Mouse (Mus musculus) R1 (cell line): ENCODE results near the gene Dlg5.

Experiments
- DNase-seq: peaks from one replicate; pipeline ENCODE4 v3.0.0-alpha.2; 2018; ENCODE audit warnings: low read depth, low spot score

The Dlg5 gene

DNA sequence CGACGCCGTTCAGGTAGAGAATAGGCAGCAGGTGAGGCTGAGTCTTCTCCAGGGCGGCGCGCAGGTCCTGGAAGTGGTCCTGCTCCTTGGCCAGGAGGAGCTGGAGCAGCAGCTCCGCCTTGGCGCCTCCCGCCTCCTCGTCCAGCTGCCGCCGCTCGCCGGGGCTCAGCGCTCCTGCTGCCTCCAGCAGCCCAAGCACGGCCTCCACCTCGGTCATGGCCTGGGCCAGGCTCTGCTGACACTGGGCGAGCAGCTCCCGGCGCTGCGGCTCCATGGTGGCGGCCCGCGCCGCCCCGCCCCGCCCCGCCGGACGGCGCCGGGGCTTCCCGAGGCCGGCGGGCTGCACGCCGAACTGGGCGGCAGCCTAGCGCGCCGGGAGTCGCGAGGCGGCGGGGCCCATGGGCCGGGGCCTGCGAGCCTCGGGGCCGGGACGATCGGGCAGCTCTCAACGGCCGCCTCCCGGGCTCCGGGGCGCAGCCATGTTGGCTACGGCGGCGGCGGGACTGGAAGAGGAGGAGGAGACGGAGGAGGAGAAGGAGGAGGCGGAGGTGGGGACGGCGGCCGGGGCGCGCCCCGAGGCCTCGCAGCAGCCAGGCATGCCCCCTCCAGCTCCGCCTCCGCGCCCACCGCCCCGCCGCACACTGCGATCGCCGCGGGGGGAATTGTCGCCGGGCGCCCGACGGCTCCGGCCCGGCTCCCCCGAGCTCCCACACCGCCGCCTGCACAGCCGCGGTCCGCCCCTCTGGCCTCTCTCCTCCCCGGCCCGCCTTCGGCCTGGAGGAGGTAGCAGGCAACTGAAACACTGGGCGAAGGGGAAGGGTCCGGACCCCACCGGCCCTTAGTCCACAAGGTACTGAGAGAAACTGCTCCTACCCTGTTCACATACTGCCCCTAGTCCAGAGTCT, at the start of gene Dlg5:
Gene Dlg5 (minus strand): TSS at position 744 of the 905 bp plus-strand sequence.
- DNase-seq, result peak; percentile 66

DNA sequence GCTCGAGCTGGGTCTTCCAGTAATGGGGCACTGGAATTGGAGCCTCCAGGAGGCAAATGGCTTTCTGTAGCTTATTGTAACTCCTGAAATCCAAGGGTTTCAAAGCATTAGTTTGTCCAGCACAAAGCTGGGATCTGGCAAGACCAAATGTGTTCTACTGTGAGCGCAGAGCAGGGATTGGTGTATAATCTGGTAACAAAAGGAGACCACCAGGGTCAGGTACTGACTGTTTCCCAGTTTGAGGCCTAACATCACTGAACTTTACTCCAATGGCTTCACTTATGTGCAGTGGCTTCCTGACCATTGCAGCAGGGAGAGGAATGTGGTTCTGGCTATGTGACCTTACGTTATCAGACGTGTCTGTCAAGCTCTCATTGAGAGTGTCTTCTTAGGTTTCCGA, 47.9 kb upstream of the Dlg5 start:
- no peak for DNase-seq

DNA sequence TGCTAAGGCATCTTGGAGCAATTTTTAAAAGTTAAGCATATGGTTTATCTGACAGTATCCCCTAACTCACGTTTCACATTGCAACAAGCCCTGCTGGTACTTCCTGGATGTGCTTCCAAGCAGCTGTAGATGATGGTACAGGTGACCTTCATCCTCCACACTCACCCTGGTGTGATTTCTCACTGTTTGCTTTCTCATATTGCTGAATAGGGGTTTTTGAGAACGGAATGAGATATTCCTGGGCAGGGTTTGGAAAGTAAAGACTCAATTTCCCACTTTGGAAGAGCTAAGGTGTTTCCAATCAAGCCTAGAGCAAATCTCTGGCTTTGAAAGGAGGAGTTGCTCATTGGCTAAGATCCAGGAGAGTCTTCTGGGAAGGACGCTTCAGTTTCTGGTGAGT, 47.2 kb upstream of the Dlg5 start, which contains the start of gene E330034G19Rik:
Gene E330034G19Rik (plus strand): TSS at position 301 of the 400 bp plus-strand sequence.
- DNase-seq, result no peak

DNA sequence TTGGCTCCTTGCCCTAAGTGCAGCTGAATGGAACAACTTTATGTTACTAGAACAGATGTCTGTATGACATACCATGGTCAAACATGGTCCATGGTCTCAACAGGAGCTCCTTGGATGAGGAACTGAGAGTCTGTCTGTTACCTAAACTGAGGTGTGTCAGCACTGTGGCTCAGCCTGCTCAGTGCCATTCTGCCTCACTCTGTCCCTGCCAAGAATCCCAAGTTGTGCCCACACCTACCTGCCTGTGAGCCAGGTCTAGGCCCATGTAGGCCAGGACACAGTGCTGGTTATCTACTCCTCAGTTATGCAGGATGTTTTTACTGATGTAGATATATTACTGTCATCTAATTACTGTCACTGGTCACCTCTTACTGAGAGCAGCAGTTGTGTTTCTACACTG, 45.0 kb upstream of the Dlg5 start:
- DNase-seq, result no peak

DNA sequence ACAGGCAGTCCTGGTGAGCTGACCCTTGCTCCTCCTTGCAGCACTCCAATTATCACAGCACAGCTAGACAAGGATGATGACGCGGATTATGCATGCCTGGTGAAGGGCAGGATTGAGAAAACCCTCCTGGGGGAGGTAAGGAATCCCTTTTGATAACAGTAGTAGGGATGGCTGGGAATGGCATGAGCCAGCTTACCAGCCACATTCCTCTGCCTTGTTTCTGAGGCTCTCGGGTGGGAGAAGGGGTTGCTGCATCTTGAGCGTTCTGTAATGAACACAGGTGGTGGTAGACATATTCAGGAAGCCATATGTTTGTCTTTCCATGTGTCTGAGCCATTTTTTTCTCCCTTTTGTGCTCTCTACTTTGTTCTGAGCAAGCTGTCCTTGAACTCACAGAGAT, 40.4 kb upstream of the Dlg5 start:
- no peak for DNase-seq

DNA sequence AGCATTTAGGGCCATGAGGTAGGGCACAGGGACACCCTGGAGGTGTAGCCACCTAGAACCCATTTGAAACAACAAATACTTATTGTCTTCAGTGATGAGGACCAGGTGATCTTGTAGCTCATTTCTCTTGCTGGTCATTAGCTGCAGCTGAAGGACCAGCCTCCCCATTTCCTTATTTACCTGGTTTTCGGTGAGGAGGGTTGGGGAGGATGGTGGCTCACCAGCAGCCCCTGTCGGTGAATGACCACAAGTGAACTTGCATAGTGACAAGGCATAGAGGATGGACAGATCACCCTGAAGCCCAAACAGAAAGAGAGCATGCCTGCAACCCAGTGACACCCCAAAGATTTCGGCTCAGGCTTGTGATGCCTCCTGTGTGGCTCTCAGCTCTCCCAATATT, 36.6 kb upstream of the Dlg5 start:
- no peak for DNase-seq

DNA sequence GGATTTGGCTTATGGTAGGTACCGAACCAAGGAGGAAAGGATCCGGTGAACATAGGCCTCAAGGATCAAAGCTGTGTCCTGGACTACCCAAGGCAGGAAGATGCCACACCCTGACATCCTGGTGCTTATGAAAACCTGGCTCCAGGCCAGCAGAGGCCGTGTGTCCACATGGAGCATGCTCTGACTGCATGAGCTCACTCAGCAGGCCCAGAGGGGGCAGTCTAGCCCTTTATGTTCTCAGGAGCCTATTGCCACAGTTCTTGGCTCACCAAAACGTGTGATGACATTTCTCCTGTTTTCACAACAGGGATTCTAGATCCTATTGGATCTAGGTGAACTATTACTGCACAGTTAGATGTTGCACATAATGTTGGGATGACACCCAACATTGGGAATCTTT, 35.6 kb upstream of the Dlg5 start:
- peak; percentile 18 for DNase-seq

DNA sequence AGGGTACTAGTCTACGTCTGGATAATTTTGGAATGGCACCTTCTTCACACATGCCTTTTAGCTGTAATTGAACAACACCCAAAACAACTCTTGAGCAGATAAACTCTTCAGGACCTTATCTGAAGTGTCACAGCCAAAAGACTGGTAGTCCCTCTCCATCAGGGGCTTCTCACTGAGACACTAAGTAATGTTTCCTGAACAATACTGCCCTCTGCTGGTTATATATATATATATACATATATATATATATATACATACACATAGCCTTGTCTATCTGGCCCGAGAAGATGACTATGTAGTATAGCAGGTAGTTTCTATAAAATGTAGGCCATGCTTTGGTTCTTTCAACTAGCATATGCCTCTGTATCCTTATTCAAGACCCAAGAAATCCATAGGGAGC, 29.8 kb upstream of the Dlg5 start:
- peak; percentile 24 for DNase-seq

DNA sequence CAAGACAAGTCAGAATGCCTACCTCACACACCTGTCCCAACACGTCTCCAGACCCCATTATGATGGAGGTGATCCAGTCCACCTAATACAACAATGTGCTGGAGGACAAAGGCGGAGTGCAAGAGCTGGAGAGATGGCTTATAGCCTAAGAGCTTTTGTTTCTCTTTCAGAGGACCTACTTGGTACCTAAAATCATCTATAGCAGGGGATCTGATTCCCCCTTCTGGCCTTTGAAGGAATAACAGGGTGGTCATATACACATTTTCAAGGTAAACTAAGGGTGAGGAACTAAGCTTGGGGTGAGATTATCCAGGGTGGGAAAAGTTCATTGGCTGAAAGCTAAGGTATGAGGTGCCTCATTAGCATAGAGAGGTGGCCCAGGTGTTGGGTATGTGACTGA, 27.9 kb upstream of the Dlg5 start:
- DNase-seq, result peak; percentile 60

DNA sequence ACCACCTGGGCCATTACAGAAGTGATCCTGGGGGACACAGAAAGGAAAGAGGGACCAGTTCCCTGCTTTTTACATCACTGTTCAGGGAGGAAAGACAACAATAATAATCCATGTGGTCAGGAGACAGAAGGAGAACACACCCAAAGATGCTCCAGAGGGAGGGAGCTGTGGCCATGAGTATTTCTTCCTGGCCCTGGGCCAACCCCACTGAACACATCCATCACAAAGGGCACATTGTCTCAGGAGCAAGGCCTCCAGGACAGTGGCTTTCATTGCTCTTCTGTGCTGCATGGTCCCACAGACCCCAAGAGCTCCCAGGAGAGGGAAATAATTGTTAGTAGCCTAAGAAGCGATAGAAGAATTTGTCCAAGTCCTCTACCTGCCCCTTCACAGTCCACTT, 23.9 kb upstream of the Dlg5 start:
- DNase-seq, result peak; percentile 18

DNA sequence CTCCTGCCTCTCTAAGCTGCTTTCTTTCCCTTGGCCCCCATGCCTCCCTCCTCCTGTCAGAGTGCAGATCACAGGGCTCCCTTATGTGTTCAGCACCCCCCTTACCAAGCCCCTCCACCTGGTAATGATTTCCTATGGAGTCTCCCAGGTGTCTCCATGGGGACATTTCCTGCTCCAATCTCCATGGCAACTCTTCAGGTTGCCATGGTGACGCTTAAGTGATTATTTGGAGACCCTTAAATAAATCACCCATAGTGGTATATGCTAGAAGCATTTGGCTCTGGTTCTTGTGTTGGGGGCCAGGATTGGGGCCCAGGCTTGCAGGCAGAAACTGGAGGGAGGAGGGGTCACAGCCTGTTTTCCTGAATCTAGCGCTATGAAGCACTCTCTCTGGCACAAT, 17.2 kb upstream of the Dlg5 start:
- DNase-seq, result peak; percentile 34

DNA sequence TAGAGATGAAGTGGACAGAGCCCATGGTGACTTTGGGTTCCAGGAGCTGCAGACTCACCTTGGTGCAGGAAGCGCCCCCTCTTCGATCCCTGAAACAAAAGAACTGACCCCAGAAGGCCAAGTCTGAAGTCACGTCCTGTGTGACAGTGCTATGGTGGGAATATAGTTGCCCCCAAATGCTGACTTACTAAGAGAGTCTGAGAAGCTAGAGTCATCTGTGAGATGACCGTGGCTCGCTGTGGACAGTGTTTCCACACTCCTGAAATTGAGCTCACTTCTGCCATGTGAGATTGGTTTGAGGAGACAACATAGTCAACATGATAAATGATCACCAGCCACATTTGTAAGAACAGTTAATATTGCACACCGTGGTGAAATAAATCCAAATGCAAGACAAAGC, 16.7 kb upstream of the Dlg5 start:
- DNase-seq, result no peak

DNA sequence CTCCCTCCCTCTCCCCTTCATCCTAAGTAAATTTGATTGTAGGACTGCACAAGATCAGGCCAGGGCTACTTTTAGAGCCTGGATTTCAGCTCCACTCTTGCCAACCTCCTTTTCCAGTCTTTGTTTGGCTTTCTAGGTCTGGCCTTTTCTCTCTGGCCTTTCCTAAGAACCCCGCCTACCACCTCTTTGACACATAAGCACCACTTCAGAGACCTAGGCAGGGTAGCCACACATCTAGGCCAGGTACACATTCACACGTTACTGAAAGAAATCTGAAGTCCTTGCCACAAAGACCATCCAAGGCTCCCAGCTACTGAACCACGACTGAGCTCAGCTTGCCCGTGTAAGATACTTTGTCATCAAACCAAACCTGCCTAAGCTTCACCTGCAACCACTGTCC, 14.7 kb upstream of the Dlg5 start:
- no peak for DNase-seq

DNA sequence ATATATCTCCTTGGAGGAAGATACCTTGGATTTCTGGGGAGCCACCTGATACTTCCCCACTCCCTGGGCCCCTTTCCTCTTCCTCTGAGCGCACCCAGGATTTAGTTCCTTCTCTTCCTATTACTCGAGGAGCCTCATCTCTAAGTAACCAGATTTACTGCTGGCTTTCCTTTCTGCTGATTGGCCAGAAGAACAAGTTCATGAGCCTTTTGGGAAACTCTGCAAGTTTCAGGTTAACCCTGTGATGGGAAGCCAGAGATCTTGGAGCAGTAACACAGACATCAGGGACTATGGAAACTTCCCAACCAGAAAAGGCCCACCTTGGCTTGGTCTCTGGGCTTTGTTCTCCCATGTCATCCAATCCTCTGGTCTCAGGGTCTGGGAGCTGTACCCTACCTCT, 10.2 kb upstream of the Dlg5 start:
- DNase-seq, result no peak

DNA sequence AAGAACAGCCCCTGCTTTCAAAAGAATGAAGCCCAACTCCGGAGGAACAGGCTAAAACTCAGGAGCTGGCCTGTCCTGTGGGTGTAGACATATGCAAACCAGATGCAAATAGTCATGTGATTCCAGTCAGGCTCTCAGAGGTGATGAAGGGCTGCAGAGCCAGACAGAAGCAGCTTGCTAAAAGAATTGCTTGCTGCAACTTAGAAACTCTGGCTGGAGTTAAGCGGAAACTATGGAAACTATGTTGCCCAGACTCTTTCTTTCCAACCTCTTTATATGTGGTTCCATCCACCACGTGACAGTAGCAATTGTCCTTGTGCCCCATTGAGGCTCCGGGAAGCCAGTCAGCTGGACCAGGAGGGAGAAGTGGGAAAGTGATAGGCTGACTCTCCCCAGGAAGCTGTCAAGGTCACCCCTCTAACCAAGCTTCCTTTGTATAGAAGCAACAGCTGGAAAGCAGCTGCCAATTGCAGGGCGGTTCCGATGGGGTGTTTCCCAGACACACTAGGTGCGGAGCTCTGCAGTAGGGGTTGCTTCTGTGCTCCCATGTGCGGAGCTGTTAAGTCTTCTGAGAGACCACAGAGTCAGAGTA, 8.0 kb upstream of the Dlg5 start:
- DNase-seq, result peak; percentile 95

DNA sequence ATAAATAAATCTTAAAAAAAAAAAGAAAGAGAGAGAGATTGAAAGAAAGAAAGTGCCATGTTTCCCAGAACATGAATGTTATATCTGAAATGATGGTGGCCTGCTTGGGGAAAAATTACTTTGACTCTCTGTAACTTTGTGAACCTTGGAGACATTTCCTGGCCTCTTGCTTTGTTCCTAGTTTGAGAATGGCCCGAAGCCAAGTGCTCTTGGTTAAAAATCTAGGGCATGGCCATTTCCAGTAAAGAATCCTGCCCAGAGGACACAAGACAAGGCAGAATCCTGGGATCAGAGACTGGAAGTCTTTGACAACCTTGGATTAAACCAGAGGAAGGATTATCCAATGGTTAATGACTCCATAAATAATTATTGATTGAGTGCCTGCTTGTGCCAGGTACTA, 5.6 kb upstream of the Dlg5 start:
- DNase-seq, result no peak

DNA sequence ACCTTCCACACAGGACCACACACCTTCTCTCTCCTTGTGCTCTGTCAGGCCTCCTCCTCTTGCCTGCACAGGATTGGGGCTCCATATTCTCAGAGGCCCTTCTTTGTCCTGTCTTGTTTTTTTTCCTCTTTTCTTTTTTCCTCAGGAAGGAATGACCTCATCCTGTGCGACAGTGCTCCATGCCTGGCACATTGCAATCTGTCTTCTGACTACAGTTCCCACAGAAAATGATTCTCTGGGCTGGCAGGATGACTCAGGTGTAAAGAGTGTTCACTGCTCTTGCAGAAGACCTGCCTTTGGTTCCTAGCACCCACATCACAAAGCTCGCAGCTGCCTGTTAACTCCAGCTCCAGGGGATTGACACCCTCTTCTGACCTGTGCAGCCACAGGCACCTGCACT, 4.2 kb upstream of the Dlg5 start:
- no peak for DNase-seq

DNA sequence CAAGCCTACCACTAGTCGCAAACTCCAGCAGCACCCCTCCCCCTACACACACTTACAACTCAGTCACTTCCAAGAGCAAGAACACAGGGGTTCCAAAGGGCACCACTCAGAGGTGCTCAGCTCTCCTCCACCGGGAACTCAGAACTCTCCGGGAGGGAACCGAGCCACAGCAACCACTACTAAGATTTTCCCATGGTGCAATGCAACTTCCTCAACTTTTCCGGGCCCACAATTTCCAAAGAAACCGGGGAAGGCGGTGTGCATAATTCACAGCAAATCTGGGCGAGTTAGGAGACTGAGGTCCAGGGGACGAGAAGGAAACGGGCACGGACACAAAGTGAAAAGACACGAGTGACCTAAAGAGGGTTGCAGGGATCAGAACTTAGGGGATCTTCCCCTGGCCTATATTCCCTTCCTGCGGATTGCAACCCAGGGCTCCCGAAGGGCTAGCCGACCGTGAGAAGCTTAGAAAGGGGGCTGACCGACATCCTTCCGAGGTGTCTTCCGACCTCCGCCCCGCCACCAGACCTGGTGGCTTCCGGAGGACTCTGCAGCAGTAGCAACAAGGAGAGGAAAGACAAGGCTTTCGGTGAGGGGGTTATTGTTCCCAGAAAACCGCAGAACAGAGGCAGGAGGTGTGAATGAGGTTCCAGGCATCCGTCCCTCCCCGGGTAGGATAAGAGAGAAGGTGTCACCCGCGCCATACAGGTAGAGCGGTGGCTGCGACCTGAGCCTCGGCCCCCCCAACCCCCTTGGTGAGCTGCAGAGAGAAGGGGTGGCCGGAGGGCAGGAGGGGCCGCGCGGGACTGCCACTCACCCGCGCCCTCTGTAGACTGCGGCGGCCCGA, 1.2 kb downstream of the Dlg5 start:
- peak; percentile 31 for DNase-seq

DNA sequence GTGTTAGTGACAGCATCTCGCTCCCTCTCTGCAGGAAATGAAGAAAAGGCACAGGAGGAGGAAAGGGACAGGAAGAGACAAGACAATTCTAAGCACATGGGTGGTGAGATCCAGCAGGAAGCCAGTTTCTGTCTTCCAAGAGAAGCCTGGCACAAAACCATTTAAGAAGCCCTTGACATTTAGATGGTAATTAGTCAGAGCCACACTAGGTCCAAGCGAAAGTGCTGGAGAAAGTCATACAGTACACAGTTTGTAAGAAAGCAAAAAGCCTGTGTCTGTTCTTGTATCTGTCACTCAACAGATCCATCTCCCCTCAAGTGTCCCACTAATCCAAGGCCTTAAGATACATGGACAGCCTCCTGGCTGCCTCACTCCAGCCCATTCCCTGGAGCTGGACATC, 3.7 kb downstream of the Dlg5 start:
- no peak for DNase-seq

DNA sequence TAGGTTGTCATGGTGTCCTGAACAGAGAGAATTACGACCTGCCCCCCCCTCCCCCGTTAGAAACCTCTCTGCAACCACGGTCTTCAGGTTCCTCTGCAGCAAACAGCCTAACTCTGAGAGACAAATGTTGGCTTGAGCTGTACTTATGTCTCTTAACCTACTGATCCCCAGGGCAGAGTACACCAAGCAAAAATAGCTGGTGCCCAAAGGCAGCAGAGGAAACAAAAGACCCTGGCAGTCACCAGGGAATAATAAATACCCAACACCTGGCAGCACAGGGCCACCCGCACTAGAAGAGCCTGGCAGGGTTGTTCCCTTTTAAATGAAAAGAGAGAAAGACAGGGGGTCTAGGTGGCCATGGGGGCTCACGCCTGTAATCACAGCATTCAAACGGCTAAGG, 4.9 kb downstream of the Dlg5 start:
- DNase-seq, result no peak

DNA sequence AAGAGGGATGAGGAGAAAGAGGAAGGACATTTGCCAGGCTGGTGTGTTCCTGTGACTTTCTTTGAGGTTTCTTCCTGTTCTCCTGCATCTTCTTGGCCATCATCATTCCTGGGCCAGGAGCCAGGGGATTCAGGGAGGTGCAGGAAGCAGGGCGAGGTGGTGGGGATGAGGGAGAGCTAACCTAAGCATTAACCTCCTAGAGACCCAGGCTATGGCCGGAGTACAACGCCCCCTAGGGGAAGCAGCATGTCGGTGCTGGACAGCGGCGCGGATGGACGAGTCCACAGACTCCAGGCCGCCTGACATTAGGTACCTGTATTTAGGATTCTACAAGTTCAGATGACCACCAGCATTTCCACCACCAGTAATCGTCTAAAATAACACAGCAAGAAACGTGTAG, 6.1 kb downstream of the Dlg5 start:
- DNase-seq, result peak; percentile 61

DNA sequence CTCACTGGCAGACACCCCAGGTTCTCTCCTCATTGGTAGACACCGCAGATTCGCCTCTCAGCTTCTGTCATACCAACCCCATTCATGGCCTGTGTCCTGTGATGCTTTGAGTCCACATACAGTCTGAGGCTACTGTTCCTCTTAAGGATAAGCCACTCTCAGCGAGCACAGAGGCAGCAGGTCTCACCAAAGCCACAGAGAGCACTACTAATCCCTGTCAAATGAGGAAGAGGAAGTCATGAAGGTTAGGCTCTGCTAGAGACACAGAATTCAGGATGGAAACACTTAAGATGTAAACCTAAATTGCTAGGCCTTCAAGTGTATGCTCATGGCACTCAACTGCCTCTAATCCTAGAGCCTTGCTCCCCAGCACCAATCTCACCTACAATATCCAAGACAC, 9.8 kb downstream of the Dlg5 start:
- DNase-seq, result no peak
